Mouse (Mus musculus) heart, postnatal 14 days (tissue): ENCODE measurements at regions not wholly inside any gene's neighbourhood (a gene's known extent, or its start where the extent isn't known, plus 50 kb on each side); places are given as distances from the start of the nearest gene placed in this dataset.
A peak's percentile ranks its signal among the peaks of the same experiment; 100 is the strongest.
"Not testable (repeated sequence)": the region's sequence is repeated elsewhere in the genome, so short reads cannot be mapped to it uniquely, and the experiment has no call there.

Source experiments
- DNase-seq, 2 experiments: peaks; one replicate each; pipeline ENCODE4 v3.0.0; 2021 to 2022
- intact Hi-C: fragments of 180-260 bp; cut with DNase I; formaldehyde crosslinking; loops from one replicate; pipeline ENCODE4 v1.15.1; 2025

- no peak for DNase-seq
- intact Hi-C loops = no loop called here
Measured at GRCm38 (mm10) chr1:154010681-154011080, 110.7 kb upstream of the Teddm2 start.

- DNase-seq = no peak
- intact Hi-C loops = no loop called here
Measured at GRCm38 (mm10) chr1:154016516-154016915, 116.5 kb upstream of the Teddm2 start.

GRCm38 (mm10) chr1:154018241-154018640, 118.2 kb upstream of the Teddm2 start:
- no peak for DNase-seq
- intact Hi-C loops = no loop called here

GRCm38 (mm10) chr1:154024301-154024700, 124.3 kb upstream of the Teddm2 start:
- no peak for DNase-seq
- intact Hi-C loops = no loop called here

GRCm38 (mm10) chr1:154027303-154027702, 127.3 kb upstream of the Teddm2 start:
- DNase-seq = peak in 1 of 2 experiments; percentile 19
- intact Hi-C loops = no loop called here

GRCm38 (mm10) chr1:154029826-154030225, 129.8 kb upstream of the Teddm2 start:
- intact Hi-C loops = loop anchor here (5.0 kb wide), 1 partner anchor 87 kb away; no protein-coding TSS in a partner anchor
- no peak for DNase-seq

GRCm38 (mm10) chr1:154032669-154033099, 132.7 kb upstream of the Teddm2 start:
- DNase-seq = peak; percentile 83 to 86
- intact Hi-C loops = loop anchor here (1.0 to 5.0 kb wide), 3 partner anchors 85 to 137 kb away; partner anchors contain the start of gene Teddm2

GRCm38 (mm10) chr1:154033958-154034606, 134.1 kb upstream of the Teddm2 start:
- intact Hi-C loops = loop anchor here (5.0 kb wide), 1 partner anchor 83 kb away; no protein-coding TSS in a partner anchor
- DNase-seq = peak; percentile 67 to 78

- no peak for DNase-seq
- intact Hi-C loops = loop anchor here (5.0 kb wide), 1 partner anchor 146 kb away; no protein-coding TSS in a partner anchor
Measured at GRCm38 (mm10) chr1:154036729-154037270, 136.8 kb upstream of the Teddm2 start.

- intact Hi-C loops = loop anchor here (5.0 kb wide), 1 partner anchor 144 kb away; no protein-coding TSS in a partner anchor
- DNase-seq = no peak
Measured at GRCm38 (mm10) chr1:154038241-154038640, 138.2 kb upstream of the Teddm2 start.

GRCm38 (mm10) chr1:154040907-154041306, 140.9 kb upstream of the Teddm2 start:
- intact Hi-C loops = no loop called here
- no peak for DNase-seq

GRCm38 (mm10) chr1:154042956-154043355, 142.9 kb upstream of the Teddm2 start:
- intact Hi-C loops = no loop called here
- no peak for DNase-seq

GRCm38 (mm10) chr1:154044712-154045111, 144.7 kb upstream of the Teddm2 start:
- intact Hi-C loops = no loop called here
- no peak for DNase-seq

GRCm38 (mm10) chr1:154045951-154046350, 145.9 kb upstream of the Teddm2 start:
- intact Hi-C loops = no loop called here
- no peak for DNase-seq

- DNase-seq = no peak
Measured at GRCm38 (mm10) chr1:154053641-154054040, 147.3 kb upstream of the Zfp648 start.

GRCm38 (mm10) chr1:154054874-154055273, 146.1 kb upstream of the Zfp648 start:
- DNase-seq = no peak

More at GRCm38 (mm10) chr1:154053641-154054040, 147.3 kb upstream of the Zfp648 start:
- intact Hi-C loops = no loop called here

GRCm38 (mm10) chr1:154061397-154061796, 139.6 kb upstream of the Zfp648 start:
- intact Hi-C loops, DNase-seq: not testable (repeated sequence)

More at GRCm38 (mm10) chr1:154054874-154055273, 146.1 kb upstream of the Zfp648 start:
- intact Hi-C loops = no loop called here

GRCm38 (mm10) chr1:154061851-154062250, 139.1 kb upstream of the Zfp648 start:
- intact Hi-C loops = no loop called here

GRCm38 (mm10) chr1:154062666-154063065, 138.3 kb upstream of the Zfp648 start:
- intact Hi-C loops = no loop called here
- no peak for DNase-seq

More at GRCm38 (mm10) chr1:154061851-154062250, 139.1 kb upstream of the Zfp648 start:
- DNase-seq = no peak

GRCm38 (mm10) chr1:154064633-154065032, 136.4 kb upstream of the Zfp648 start:
- intact Hi-C loops = no loop called here
- DNase-seq = no peak
